Mouse (Mus musculus): ENCODE measurements around the gene 4921524J17Rik.
A peak's percentile ranks its signal among the peaks of the same experiment; 100 is the strongest.

- peak; percentile 68 for TF ChIP-seq CTCF (IDR thresholded peaks at IDR 0.05)
- TF ChIP-seq POLR2A (IDR thresholded peaks at IDR 0.05; ENCODE audit: insufficient read depth, low read depth, low read length): no peak
- TF ChIP-seq EP300 (IDR thresholded peaks at IDR 0.05; ENCODE audit: insufficient read depth, low read depth, low read length): no peak
These were observed 28.2 kb upstream of the 4921524J17Rik start for GRCm38 (mm10) chr8:85460804-85461203.
